Mouse (Mus musculus): ENCODE data around the gene Thbs2. TPM values are rescaled to one million over a fixed set of nuclear protein-coding genes. Genes with fewer than 3 reads are reported as not detected.
A peak's percentile ranks its signal among the peaks of the same experiment; 100 is the strongest.
"Not testable (repeated sequence)": the region's sequence is repeated elsewhere in the genome, so short reads cannot be mapped to it uniquely, and the experiment has no call there.

Thbs2 gene
- polyA plus RNA-seq, 1 experiment from 2014 or later, result 32.6 TPM

DNA sequence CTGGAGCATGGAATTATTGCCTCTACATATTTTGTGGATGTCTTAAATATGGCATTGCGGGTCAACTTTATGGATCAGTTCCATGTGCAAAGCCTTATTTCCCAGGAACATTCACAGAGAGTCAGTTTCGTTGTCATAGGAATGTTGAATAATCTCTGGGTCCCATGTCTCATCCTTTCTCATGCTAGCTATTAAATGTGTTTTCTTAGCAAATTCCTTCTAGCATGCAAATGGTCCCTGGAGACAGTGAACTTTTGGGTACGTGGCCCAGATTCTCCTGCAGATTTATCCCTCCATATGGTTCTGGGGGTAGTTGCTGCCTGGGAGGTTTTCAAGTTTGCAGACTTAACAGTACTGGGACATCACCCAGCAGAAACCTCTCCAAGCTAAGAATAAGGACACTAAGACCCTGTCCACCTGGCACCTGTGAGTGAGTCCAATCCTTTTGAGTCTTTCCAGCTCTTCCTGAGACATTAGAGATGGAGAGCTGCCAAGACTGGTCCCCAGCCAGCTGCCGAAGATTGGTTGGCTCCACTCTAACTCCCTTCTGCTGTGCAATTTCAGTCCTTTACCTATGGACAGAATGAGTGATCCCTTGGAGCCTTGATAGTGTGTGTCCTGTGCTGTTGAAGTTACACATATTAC is 45.9 kb downstream of the Thbs2 start:
- no peaks in the 10 kb centered on the region for H3K27me3 ChIP-seq (ENCODE audit: control insufficient read depth, insufficient read depth, low read length)
- H3K9ac ChIP-seq (replicated peaks; ENCODE audit: low read depth, low read length), result no peak overlapping the region
- peak overlapping the region; percentile 33; the same call in 1 of the 2 replicates for H3K27ac ChIP-seq (ENCODE audit: low read length)
- H3K4me2 ChIP-seq (replicated peaks; ENCODE audit: low read depth, low read length), result no peak overlapping the region
- H3K4me3 ChIP-seq (ENCODE audit: low read depth, low read length), result no peak overlapping the region
- no peaks in the 10 kb centered on the region for H3K9me3 ChIP-seq (ENCODE audit: control insufficient read depth, low read depth, low read length)
- H3K36me3 ChIP-seq (ENCODE audit: control insufficient read depth, insufficient read depth, low read length), result no peaks in the 10 kb centered on the region
- peak; percentile 37; the same call in 1 of the 2 replicates for ATAC-seq (ENCODE audit: insufficient number of reproducible peaks, insufficient read depth, low FRiP score, low read depth)
- no peaks in the 10 kb centered on the region for H3K4me1 ChIP-seq (ENCODE audit: control insufficient read depth, insufficient read depth, low read length)
- WGBS, result 62% methylated on average over 4 of the region's 4 CpGs

DNA sequence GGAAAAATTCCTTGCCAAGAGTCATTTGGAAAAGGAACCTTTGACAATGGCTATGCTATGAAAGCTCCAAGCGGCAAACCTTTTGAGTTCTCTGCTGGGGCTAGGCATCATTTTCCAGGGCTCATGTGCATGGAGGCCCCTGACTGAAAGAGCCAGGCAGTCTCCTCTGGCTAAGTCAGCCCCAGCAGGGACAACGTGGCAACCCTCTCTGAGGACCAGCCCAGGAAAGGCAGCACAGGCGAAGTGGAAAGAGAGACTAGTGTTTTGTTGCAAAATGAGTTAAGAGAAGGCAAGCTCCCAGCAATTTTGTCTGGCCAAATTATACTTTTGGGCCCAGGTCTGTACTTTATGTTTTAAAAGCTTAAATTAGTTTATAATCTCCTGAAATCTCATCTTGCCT is 50.0 kb downstream of the Thbs2 start:
- H3K36me3 ChIP-seq (ENCODE audit: control insufficient read depth, insufficient read depth, low read length), result no peaks in the 10 kb centered on the region
- H3K4me3 ChIP-seq (ENCODE audit: low read depth, low read length), result no peak overlapping the region
- H3K27ac ChIP-seq (ENCODE audit: low read length), result no peak overlapping the region
- no peak overlapping the region for H3K9ac ChIP-seq (replicated peaks; ENCODE audit: low read depth, low read length)
- H3K9me3 ChIP-seq (ENCODE audit: control insufficient read depth, low read depth, low read length), result no peaks in the 10 kb centered on the region
- H3K4me1 ChIP-seq (ENCODE audit: control insufficient read depth, insufficient read depth, low read length), result peaks cover 9% of the 10 kb centered on the region
- H3K4me2 ChIP-seq (replicated peaks; ENCODE audit: low read depth, low read length), result no peak overlapping the region
- no peak for ATAC-seq (ENCODE audit: insufficient number of reproducible peaks, insufficient read depth, low FRiP score, low read depth)
- H3K27me3 ChIP-seq (ENCODE audit: control insufficient read depth, insufficient read depth, low read length), result no peaks in the 10 kb centered on the region
- WGBS, result 70% methylated on average over 3 of the region's 3 CpGs

DNA sequence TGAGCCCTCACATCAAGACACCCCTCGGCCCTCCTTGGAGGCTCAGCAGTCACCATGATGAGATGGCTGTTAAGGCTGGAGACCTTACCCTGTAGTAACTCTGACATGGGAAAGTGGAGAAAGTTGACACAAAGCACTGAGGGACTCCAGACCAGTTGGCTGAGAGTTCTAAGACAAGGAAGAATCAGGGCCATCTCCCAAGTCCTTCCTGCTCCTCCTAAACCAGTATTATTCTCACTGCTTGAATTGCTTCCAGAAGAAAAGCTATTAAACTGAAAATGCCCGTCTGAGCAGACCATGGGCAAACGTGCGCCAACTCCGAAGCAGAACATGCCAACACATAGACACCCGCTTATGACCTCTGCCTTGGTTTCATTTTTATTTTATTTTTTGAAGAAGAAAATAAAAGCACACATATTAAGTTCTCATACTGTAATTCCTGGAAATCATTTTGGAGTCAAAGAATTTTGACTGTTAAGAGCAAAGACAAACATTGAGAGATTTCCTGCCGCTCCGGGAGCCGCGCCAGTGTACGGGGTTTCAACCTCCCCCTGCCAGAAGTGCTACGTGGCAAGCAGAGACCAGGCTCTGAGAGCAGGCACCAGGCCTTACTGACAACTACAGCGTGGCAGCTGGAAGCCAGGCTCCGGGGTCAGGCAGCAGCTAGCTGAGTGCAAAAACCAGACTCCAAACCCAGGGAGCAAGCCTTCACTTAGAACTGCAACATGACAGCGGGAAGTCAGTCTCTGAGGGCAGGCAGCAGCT is 53.5 kb downstream of the Thbs2 start:
- 55% methylated on average over 15 of the region's 15 CpGs for WGBS
- Histone ChIP-seq H3K36me3 (ENCODE audit: control insufficient read depth, insufficient read depth, low read length) (no peaks in the 10 kb centered on the region), H3K9me3 (ENCODE audit: control insufficient read depth, low read depth, low read length) (no peaks in the 10 kb centered on the region), H3K4me2 (replicated peaks; ENCODE audit: low read depth, low read length) (no peak overlapping the region), H3K4me3 (ENCODE audit: low read depth, low read length) (no peak overlapping the region), H3K4me1 (ENCODE audit: control insufficient read depth, insufficient read depth, low read length) (peaks cover 9% of the 10 kb centered on the region), H3K27me3 (ENCODE audit: control insufficient read depth, insufficient read depth, low read length) (no peaks in the 10 kb centered on the region), H3K27ac (ENCODE audit: low read length) (peak overlapping the region; percentile 92), H3K9ac (replicated peaks; ENCODE audit: low read depth, low read length) (no peak overlapping the region)
- ATAC-seq (ENCODE audit: insufficient number of reproducible peaks, insufficient read depth, low FRiP score, low read depth), result peak; percentile 58; the same call in 1 of the 2 replicates

DNA sequence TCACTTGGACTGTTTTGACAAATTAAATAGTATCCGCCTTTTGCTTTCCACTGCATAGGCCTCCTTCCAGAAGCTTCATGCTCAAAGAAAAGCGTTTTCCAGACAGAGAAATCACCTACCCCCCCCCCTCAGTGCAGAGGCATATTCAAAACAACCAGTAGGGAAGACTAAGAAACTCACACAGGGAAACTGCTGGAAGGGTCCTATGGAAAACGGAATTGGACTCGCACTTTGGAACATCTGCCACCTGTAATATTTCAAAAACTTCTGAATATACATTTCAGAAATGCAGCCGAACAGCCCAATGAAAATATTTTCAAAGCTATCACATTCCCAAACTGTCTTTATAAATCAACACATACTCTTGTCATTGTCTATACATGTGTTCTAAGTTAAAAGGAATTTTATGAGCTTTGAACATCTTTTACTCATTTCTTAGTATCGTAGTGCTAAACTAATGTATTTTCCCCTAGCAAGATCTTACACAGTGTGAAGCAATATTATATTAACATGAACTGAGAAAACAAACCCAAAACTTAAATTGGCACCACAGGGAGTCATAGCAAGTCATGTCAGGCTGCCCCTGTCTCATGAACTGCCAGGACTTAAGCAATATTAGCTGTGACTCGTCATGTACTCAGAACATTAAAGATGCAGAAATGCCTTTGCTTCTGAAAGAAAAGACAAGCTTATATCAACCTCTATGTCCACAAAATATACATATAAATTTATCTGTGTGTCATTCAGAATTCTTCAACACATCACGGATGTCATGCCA is 58.3 kb downstream of the Thbs2 start:
- no peaks in the 10 kb centered on the region for H3K9me3 ChIP-seq (ENCODE audit: control insufficient read depth, low read depth, low read length)
- H3K4me2 ChIP-seq (replicated peaks; ENCODE audit: low read depth, low read length), result no peak overlapping the region
- H3K9ac ChIP-seq (replicated peaks; ENCODE audit: low read depth, low read length), result no peak overlapping the region
- H3K36me3 ChIP-seq (ENCODE audit: control insufficient read depth, insufficient read depth, low read length), result no peaks in the 10 kb centered on the region
- H3K27ac ChIP-seq (ENCODE audit: low read length), result no peak overlapping the region
- H3K4me1 ChIP-seq (ENCODE audit: control insufficient read depth, insufficient read depth, low read length), result peaks cover 9% of the 10 kb centered on the region
- no peak overlapping the region for H3K4me3 ChIP-seq (ENCODE audit: low read depth, low read length)
- H3K27me3 ChIP-seq (ENCODE audit: control insufficient read depth, insufficient read depth, low read length), result no peaks in the 10 kb centered on the region
- WGBS, result 63% methylated on average over 8 of the region's 8 CpGs
- ATAC-seq (ENCODE audit: insufficient number of reproducible peaks, insufficient read depth, low FRiP score, low read depth), result no peak

DNA sequence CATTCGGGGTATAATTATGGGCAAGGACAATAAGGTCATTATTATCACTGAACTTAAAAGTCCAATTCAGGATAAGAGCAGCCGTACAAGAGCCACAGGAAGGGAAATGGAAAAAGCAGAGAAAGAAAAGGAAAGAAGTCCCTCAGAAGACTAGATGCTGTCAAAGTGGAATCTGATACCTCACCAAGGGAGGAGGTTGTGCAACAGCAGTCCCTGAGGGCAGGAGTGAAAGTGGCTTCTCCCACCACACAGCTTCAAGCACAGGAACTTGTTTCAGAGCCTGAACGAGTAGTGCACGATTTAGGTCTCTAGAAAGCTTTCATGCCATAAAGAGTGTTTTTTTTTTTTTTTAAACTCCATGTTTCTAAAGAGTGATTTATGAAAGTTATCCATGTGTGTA is 65.1 kb downstream of the Thbs2 start:
- Histone ChIP-seq H3K27ac (ENCODE audit: low read length) (no peak overlapping the region), H3K4me3 (ENCODE audit: low read depth, low read length) (no peak overlapping the region), H3K36me3 (ENCODE audit: control insufficient read depth, insufficient read depth, low read length) (no peaks in the 10 kb centered on the region), H3K27me3 (ENCODE audit: control insufficient read depth, insufficient read depth, low read length) (no peaks in the 10 kb centered on the region), H3K4me1 (ENCODE audit: control insufficient read depth, insufficient read depth, low read length) (0 out of 2 replicates have a peak, but pooled peaks cover 3% of the 10 kb centered on the region), H3K4me2 (replicated peaks; ENCODE audit: low read depth, low read length) (no peak overlapping the region), H3K9me3 (ENCODE audit: control insufficient read depth, low read depth, low read length) (no peaks in the 10 kb centered on the region), H3K9ac (replicated peaks; ENCODE audit: low read depth, low read length) (no peak overlapping the region)
- WGBS, result 68% methylated on average over 4 of the region's 4 CpGs
- ATAC-seq (ENCODE audit: insufficient number of reproducible peaks, insufficient read depth, low FRiP score, low read depth), result no peak

DNA sequence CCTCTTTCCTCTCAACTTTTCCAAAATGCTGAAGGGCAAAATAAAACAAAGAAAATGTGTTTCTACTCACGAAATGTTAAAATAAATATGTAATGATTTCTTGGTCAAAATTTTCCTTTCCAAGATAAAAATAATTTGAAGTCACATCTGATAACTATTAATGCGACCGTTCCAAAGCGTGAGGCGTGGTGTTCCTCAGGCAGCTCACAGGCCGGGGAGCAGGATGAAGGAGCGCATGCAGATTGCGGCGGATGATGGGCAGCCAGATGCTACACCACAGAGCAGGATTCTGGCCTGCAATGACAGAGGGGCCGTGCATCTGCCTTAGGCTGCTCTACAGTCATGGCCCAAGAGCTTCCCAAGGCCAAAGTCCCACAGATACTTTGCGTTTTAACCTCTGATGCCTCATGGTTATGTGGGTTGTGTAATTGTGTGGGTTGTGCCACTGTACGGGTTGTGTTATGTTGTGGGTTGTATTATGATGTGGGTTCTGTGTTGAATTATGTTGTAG is 66.2 kb downstream of the Thbs2 start:
- H3K4me1 ChIP-seq (ENCODE audit: control insufficient read depth, insufficient read depth, low read length), result 0 out of 2 replicates have a peak, but pooled peaks cover 3% of the 10 kb centered on the region
- 76% methylated on average over 12 of the region's 12 CpGs for WGBS
- no peaks in the 10 kb centered on the region for H3K27me3 ChIP-seq (ENCODE audit: control insufficient read depth, insufficient read depth, low read length)
- H3K4me3 ChIP-seq (ENCODE audit: low read depth, low read length), result no peak overlapping the region
- ATAC-seq (ENCODE audit: insufficient number of reproducible peaks, insufficient read depth, low FRiP score, low read depth), result no peak
- H3K4me2 ChIP-seq (replicated peaks; ENCODE audit: low read depth, low read length), result no peak overlapping the region
- no peaks in the 10 kb centered on the region for H3K9me3 ChIP-seq (ENCODE audit: control insufficient read depth, low read depth, low read length)
- no peaks in the 10 kb centered on the region for H3K36me3 ChIP-seq (ENCODE audit: control insufficient read depth, insufficient read depth, low read length)
- no peak overlapping the region for H3K27ac ChIP-seq (ENCODE audit: low read length)
- no peak overlapping the region for H3K9ac ChIP-seq (replicated peaks; ENCODE audit: low read depth, low read length)

DNA sequence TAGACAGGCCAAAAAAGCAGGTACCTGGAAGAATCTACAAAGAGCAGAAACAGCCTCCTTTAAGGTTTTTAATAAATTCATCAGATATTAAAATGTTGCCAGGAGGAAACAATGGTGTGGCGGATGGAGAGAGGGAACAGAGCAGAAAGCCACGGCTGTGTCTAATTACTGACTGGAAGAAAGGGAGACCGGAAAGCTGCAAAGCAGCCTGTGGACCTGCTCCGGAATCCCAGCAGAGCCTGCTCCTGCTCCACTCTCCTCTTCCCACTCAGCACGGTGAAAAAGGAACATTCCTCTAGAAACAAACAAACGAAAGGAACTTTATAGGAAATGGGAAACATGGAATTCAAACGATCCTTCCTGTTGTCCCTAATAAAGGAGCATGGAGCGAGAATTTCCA is 69.6 kb downstream of the Thbs2 start:
- H3K36me3 ChIP-seq (ENCODE audit: control insufficient read depth, insufficient read depth, low read length), result no peaks in the 10 kb centered on the region
- ATAC-seq (ENCODE audit: insufficient number of reproducible peaks, insufficient read depth, low FRiP score, low read depth), result no peak
- H3K9me3 ChIP-seq (ENCODE audit: control insufficient read depth, low read depth, low read length), result no peaks in the 10 kb centered on the region
- H3K4me3 ChIP-seq (ENCODE audit: low read depth, low read length), result no peak overlapping the region
- H3K27me3 ChIP-seq (ENCODE audit: control insufficient read depth, insufficient read depth, low read length), result no peaks in the 10 kb centered on the region
- 20% methylated on average over 8 of the region's 8 CpGs for WGBS
- H3K4me2 ChIP-seq (replicated peaks; ENCODE audit: low read depth, low read length), result peak overlapping the region; percentile 25; the same call in 1 of the 2 replicates
- 0 out of 2 replicates have a peak, but pooled peaks cover 3% of the 10 kb centered on the region for H3K4me1 ChIP-seq (ENCODE audit: control insufficient read depth, insufficient read depth, low read length)
- H3K27ac ChIP-seq (ENCODE audit: low read length), result peak overlapping the region; percentile 27; the same call in 1 of the 2 replicates
- H3K9ac ChIP-seq (replicated peaks; ENCODE audit: low read depth, low read length), result peak overlapping the region; percentile 36; the same call in 1 of the 2 replicates

DNA sequence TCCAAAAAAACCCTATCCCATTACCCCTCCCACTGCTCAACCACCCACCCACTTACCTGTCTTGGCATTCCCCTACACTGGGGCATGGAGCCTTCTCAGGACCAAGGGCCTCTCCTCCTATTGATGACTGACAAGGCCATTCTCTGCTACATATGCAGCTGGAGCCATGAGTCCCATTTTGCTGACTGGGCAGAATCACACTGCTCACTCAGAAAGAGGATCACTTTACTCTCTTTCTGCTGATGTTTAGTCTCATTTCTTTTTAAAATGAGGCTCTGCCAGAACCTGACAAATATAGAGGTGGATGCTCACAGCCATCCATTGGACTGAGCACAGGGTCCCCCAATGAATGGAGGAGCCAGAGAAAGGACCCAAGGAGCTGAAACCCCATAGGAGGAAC is 73.0 kb downstream of the Thbs2 start:
- H3K9me3 ChIP-seq (ENCODE audit: control insufficient read depth, low read depth, low read length); H3K36me3 ChIP-seq (ENCODE audit: control insufficient read depth, insufficient read depth, low read length); H3K27ac ChIP-seq (ENCODE audit: low read length); H3K27me3 ChIP-seq (ENCODE audit: control insufficient read depth, insufficient read depth, low read length); H3K9ac ChIP-seq (replicated peaks; ENCODE audit: low read depth, low read length); ATAC-seq (ENCODE audit: insufficient number of reproducible peaks, insufficient read depth, low FRiP score, low read depth); H3K4me1 ChIP-seq (ENCODE audit: control insufficient read depth, insufficient read depth, low read length); H3K4me2 ChIP-seq (replicated peaks; ENCODE audit: low read depth, low read length); H3K4me3 ChIP-seq (ENCODE audit: low read depth, low read length): not testable (repeated sequence)
